8 mouse cellular contexts compared by ENCODE assay signal in genomic region chr4:136177612-136178474, GRCm38 (mm10). TPM values are rescaled to one million over a fixed set of nuclear protein-coding genes. Genes with fewer than 3 reads are reported as not detected.
A peak's percentile ranks its signal among the peaks of the same experiment; 100 is the strongest.
DNase-seq lines count a peak whose midpoint lies in the region; ATAC-seq and TF ChIP-seq lines count a peak whose summit lies in the region.

No protein-coding gene starts in this region.

- no peaks in the 10 kb centered on the region for H3K27me3 ChIP-seq in forebrain, embryonic 13.5 days
- H3K27me3 ChIP-seq in hindbrain, embryonic 15.5 days = no peaks in the 10 kb centered on the region
- no peaks in the 10 kb centered on the region for H3K27me3 ChIP-seq in liver, postnatal 0 days (ENCODE audit: insufficient read depth, low read length)

- no peak overlapping the region for H3K4me3 ChIP-seq in forebrain, embryonic 13.5 days
- H3K4me3 ChIP-seq in hindbrain, embryonic 15.5 days = no peak overlapping the region
- peak overlapping the region; percentile 33 for H3K4me3 ChIP-seq in liver, postnatal 0 days (ENCODE audit: low read depth, low read length)

- peak overlapping the region; percentile 75 for H3K27ac ChIP-seq in forebrain, embryonic 13.5 days
- peak overlapping the region; percentile 53; the same call in 1 of the 2 replicates for H3K27ac ChIP-seq in hindbrain, embryonic 15.5 days (replicated peaks)
- peak overlapping the region; percentile 98 for H3K27ac ChIP-seq in liver, postnatal 0 days (ENCODE audit: low read depth)

- 37% methylated on average over 11 of the region's 11 CpGs for WGBS in forebrain, embryonic 13.5 days
- WGBS in hindbrain, embryonic 15.5 days = 24% methylated on average over 11 of the region's 11 CpGs
- 13% methylated on average over 11 of the region's 11 CpGs for WGBS in liver, postnatal 0 days (ENCODE audit: insufficient replicate concordance)

- no peak for TF ChIP-seq CTCF in liver, postnatal 0 days (IDR thresholded peaks at IDR 0.05; ENCODE audit: low read depth)

- 0 out of 2 replicates have a peak overlapping the region, but pooled peaks have one; percentile 13 for H3K9ac ChIP-seq in forebrain, embryonic 13.5 days
- no peak overlapping the region for H3K9ac ChIP-seq in hindbrain, embryonic 15.5 days
- peak overlapping the region; percentile 96 for H3K9ac ChIP-seq in liver, postnatal 0 days (replicated peaks)

- peaks cover 70% of the 10 kb centered on the region for H3K4me1 ChIP-seq in forebrain, embryonic 13.5 days
- peaks cover 36% of the 10 kb centered on the region for H3K4me1 ChIP-seq in hindbrain, embryonic 15.5 days (replicated peaks)
- peaks cover 74% of the 10 kb centered on the region for H3K4me1 ChIP-seq in liver, postnatal 0 days (ENCODE audit: insufficient read depth)

- H3K36me3 ChIP-seq in forebrain, embryonic 13.5 days (ENCODE audit: poor library complexity, severe bottlenecking) = peaks cover 3% of the 10 kb centered on the region; the same call in 1 of the 2 replicates
- H3K36me3 ChIP-seq in hindbrain, embryonic 15.5 days = no peaks in the 10 kb centered on the region
- peaks cover 35% of the 10 kb centered on the region for H3K36me3 ChIP-seq in liver, postnatal 0 days (replicated peaks; ENCODE audit: insufficient read depth, low read length)

- intact Hi-C loops in left cerebral cortex, postnatal 36 days (cut with DNase I) = no loop called here

- no peaks in the 10 kb centered on the region for H3K9me3 ChIP-seq in forebrain, embryonic 13.5 days (replicated peaks)
- H3K9me3 ChIP-seq in hindbrain, embryonic 15.5 days = no peaks in the 10 kb centered on the region
- H3K9me3 ChIP-seq in liver, postnatal 0 days (ENCODE audit: low read length) = no peaks in the 10 kb centered on the region

- ATAC-seq in forebrain, embryonic 13.5 days = peak; percentile 31; the same call in 1 of the 2 replicates
- ATAC-seq in hindbrain, embryonic 15.5 days (ENCODE audit: low FRiP score, low read depth) = no peak
- ATAC-seq in liver, postnatal 0 days = peak; percentile 80

- peak overlapping the region; percentile 32 for H3K4me2 ChIP-seq in forebrain, embryonic 13.5 days
- no peak overlapping the region for H3K4me2 ChIP-seq in hindbrain, embryonic 15.5 days
- peak overlapping the region; percentile 90 for H3K4me2 ChIP-seq in liver, postnatal 0 days (ENCODE audit: low read depth, low read length)

- DNase-seq in A20 (ENCODE audit: low read depth, low spot score) = peak; percentile 97
- peak; percentile 43 for DNase-seq in Muller cell, postnatal 12 days (ENCODE audit: inconsistent ontology term)
- peak; percentile 95 for DNase-seq in liver, postnatal 0 days
- peak; percentile 71 to 72 for DNase-seq in spleen, adult 18-20 months
- DNase-seq in left cerebral cortex, postnatal 36 days (ENCODE audit: low spot score in 2 of 2) = no peak
- DNase-seq in left cerebral cortex, adult 11 months (ENCODE audit: low spot score) = no peak

- TF ChIP-seq EP300 in liver, postnatal 0 days (IDR thresholded peaks at IDR 0.05; ENCODE audit: low read depth) = peak; percentile 96

RNA-seq across cellular contexts. Expression of gene E2f2, which starts 5.6 kb away (rescaled TPM):
- polyA plus RNA-seq in forebrain, embryonic 13.5 days (2015; fragmentation: Nextera tagmentation; extraction: Ambion mirVana) = 9.7 and 11.3 TPM in 2 replicates
- 2.8 and 3.6 TPM in 2 replicates for polyA plus RNA-seq in hindbrain, embryonic 15.5 days (2015; fragmentation: Nextera tagmentation; extraction: Ambion mirVana)
- 48.6 and 50.2 TPM in 2 replicates for polyA plus RNA-seq in liver, postnatal 0 days (2015; fragmentation: Nextera tagmentation; extraction: Ambion mirVana)
- total RNA-seq in left cerebral cortex, postnatal 36 days (2021) = under 1 TPM; 0.61 to 0.72 TPM

RNA-seq across cellular contexts. Expression of gene Asap3, which starts 28.3 kb away (rescaled TPM):
- polyA plus RNA-seq in forebrain, embryonic 13.5 days (2015; fragmentation: Nextera tagmentation; extraction: Ambion mirVana) = 2.9 and 3.9 TPM in 2 replicates
- 5.8 and 6.5 TPM in 2 replicates for polyA plus RNA-seq in hindbrain, embryonic 15.5 days (2015; fragmentation: Nextera tagmentation; extraction: Ambion mirVana)
- 4.5 and 4.8 TPM in 2 replicates for polyA plus RNA-seq in liver, postnatal 0 days (2015; fragmentation: Nextera tagmentation; extraction: Ambion mirVana)
- 1 to 10 TPM; 2.2 to 2.5 TPM for total RNA-seq in left cerebral cortex, postnatal 36 days (2021)

RNA-seq across cellular contexts. Expression of gene Id3, which starts 34.5 kb away (rescaled TPM):
- polyA plus RNA-seq in forebrain, embryonic 13.5 days (2015; fragmentation: Nextera tagmentation; extraction: Ambion mirVana) = 90.9 and 119 TPM in 2 replicates
- 208 TPM in 2 replicates for polyA plus RNA-seq in hindbrain, embryonic 15.5 days (2015; fragmentation: Nextera tagmentation; extraction: Ambion mirVana)
- 77.3 and 79.1 TPM in 2 replicates for polyA plus RNA-seq in liver, postnatal 0 days (2015; fragmentation: Nextera tagmentation; extraction: Ambion mirVana)
- 10 to 100 TPM; 35.3 to 40.7 TPM for total RNA-seq in left cerebral cortex, postnatal 36 days (2021)

Comparison
In these comparisons a context has a peak if more than half of its experiments do, and no peak if none do; other contexts are left out.
1. DNase-seq: peak in A20 (single experiment), Muller cell, postnatal 12 days (single experiment), liver, postnatal 0 days (single experiment) and spleen, adult 18-20 months (2 of 2); none in left cerebral cortex, postnatal 36 days (0 of 2) and left cerebral cortex, adult 11 months (single experiment).
2. Peak in every context shown above with its lines, with median percentiles within 50 percentile points of each other: H3K27ac ChIP-seq.